Mouse (Mus musculus) testis, adult 2 months (tissue): ENCODE data around the gene Tlcd1. TPM values are rescaled to one million over a fixed set of nuclear protein-coding genes. Genes with fewer than 3 reads are reported as not detected.
"Not testable (repeated sequence)": the region's sequence is repeated elsewhere in the genome, so short reads cannot be mapped to it uniquely, and the experiment has no call there.

Experiments used
- H3K27ac ChIP-seq: fragments of 200-500 bp; 2 replicates; pipeline ENCODE4 v1.5.1; 2012; ENCODE audit warnings: low read depth, low read length; ENCODE audit not compliant: control insufficient read depth, insufficient read depth
- H3K27me3 ChIP-seq: fragments of 200-500 bp; 2 replicates; pipeline ENCODE4 v1.6.1; 2012; ENCODE audit warnings: mild to moderate bottlenecking, low read length, moderate library complexity; ENCODE audit not compliant: control insufficient read depth, insufficient read depth
- H3K36me3 ChIP-seq: fragments of 200-500 bp; 2 replicates; pipeline ENCODE4 v1.6.1; 2012; ENCODE audit warnings: mild to moderate bottlenecking, low read length; ENCODE audit not compliant: control insufficient read depth, insufficient read depth
- H3K4me1 ChIP-seq: fragments of 200-500 bp; 2 replicates; pipeline ENCODE4 v1.6.1; 2012; ENCODE audit warnings: low read length; ENCODE audit not compliant: control insufficient read depth, insufficient read depth
- H3K4me3 ChIP-seq: fragments of 200-500 bp; 2 replicates; pipeline ENCODE4 v1.5.1; 2012; ENCODE audit warnings: low read depth, mild to moderate bottlenecking, low read length, moderate library complexity, mixed read lengths; ENCODE audit not compliant: control insufficient read depth
- CTCF ChIP-seq: fragments of 200-500 bp; IDR thresholded peaks from 2 replicates; pipeline ENCODE4 v1.5.1; 2012; ENCODE audit warnings: low read depth, mild to moderate bottlenecking, inconsistent platforms, low read length, moderate library complexity; ENCODE audit not compliant: control insufficient read depth, insufficient read depth, insufficient replicate concordance
- POLR2A ChIP-seq: fragments of 200-500 bp; IDR thresholded peaks from 2 replicates; pipeline ENCODE4 v1.6.1; 2012; ENCODE audit warnings: low read depth, mild to moderate bottlenecking, inconsistent platforms, low read length, moderate library complexity; ENCODE audit not compliant: control insufficient read depth
- polyA plus RNA-seq: library from polyadenylated mRNA; depleted of rRNA; stranded (reverse); fragments of >200 nt; gene quantifications from 2 replicates; pipeline ENCODE4 v1.2.3, GENCODE M21; 2012

Tlcd1 gene
- polyA plus RNA-seq, 1 experiment: 73.7 TPM

DNA sequence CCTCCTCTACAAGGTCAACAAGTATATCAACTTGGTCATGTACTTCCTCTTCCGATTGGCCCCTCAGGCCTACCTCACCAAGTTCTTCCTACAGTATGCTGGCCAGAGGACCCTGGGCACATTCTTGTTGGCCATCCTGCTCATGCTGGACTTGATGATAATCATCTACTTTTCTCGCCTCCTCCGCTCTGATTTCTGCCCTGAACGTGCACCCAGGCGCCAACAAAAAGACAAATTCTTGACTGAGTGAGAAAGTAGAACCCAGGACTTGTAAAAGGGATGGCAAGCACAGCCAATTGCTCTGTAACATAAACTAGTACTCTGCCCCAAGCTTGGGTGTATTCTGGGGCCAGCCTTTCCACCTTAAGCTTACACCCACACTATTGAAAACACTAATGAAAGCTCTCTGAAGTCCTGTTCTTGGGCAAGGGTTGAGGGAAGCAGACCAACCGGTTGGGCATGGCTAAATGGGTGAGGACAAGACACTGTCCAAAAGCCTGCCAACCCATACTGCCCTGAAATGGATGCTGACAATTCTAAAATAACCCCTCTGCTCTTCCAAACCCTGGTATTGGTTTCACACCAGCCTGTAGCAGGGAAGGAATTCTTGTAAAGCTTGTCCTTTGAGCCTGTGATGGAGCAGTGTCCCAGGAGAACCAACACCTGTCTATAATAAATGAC is 3.7 kb downstream of the Tlcd1 start:
- H3K4me3 ChIP-seq: no peak overlapping the region
- no peaks in the 10 kb centered on the region for H3K27me3 ChIP-seq
- H3K4me1 ChIP-seq: peaks cover 25% of the 10 kb centered on the region
- H3K27ac ChIP-seq: no peak overlapping the region
- no peak for TF ChIP-seq CTCF
- TF ChIP-seq POLR2A: no peak
- peaks cover 1% of the 10 kb centered on the region for H3K36me3 ChIP-seq

DNA sequence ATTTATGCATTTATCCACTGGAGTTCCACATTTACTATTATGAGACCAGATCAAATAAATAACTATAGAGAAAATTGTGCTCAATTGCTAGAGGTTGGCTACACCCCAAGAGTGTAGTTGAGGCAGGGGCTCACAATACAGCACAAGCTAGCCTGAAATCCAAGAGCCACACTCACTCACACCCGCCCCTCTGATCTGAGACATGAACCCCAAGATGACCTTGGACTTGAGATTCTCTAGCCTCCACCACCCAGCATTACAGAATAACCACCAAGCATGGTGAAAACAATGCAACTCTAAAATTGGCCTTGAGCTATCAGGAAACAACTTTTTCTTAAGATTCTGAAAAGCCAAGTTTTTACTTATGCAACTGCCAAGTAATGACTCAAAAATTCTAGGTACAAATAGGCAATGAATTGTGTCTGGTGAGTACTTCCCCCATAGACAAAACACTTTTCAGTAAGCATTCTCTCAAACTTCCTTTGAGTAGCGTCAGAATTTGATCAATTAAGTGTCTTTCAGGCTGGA is 5.4 kb downstream of the Tlcd1 start:
- H3K36me3 ChIP-seq: peaks cover 1% of the 10 kb centered on the region
- no peak overlapping the region for H3K27ac ChIP-seq
- H3K4me1 ChIP-seq: peaks cover 22% of the 10 kb centered on the region
- H3K27me3 ChIP-seq: no peaks in the 10 kb centered on the region
- H3K4me3 ChIP-seq: no peak overlapping the region
- no peak for TF ChIP-seq CTCF
- TF ChIP-seq POLR2A: no peak

DNA sequence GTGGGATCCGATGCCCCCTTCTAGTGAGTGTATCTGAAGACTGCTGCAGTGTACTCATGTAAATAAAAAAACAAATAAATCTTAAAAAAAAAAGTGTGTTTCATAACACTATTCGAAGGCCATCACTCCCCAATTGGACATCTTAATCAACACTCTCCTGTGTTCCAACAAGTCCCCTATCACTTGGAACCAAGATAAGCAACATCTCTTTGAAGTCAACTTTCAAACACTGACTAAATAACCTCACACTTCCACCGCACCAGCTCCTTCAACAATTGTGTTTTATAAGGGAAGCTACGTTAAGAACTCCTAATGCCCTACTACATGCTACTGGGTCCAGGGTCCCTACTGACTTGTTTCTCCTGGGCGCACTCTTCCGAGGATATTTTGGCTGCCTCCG is 5.9 kb downstream of the Tlcd1 start:
- H3K4me1 ChIP-seq: peaks cover 16% of the 10 kb centered on the region
- H3K36me3 ChIP-seq: peaks cover 1% of the 10 kb centered on the region
- H3K27ac ChIP-seq: no peak overlapping the region
- no peaks in the 10 kb centered on the region for H3K27me3 ChIP-seq
- TF ChIP-seq CTCF (no peak), POLR2A (no peak)
- H3K4me3 ChIP-seq: peak overlapping the region; percentile 100

DNA sequence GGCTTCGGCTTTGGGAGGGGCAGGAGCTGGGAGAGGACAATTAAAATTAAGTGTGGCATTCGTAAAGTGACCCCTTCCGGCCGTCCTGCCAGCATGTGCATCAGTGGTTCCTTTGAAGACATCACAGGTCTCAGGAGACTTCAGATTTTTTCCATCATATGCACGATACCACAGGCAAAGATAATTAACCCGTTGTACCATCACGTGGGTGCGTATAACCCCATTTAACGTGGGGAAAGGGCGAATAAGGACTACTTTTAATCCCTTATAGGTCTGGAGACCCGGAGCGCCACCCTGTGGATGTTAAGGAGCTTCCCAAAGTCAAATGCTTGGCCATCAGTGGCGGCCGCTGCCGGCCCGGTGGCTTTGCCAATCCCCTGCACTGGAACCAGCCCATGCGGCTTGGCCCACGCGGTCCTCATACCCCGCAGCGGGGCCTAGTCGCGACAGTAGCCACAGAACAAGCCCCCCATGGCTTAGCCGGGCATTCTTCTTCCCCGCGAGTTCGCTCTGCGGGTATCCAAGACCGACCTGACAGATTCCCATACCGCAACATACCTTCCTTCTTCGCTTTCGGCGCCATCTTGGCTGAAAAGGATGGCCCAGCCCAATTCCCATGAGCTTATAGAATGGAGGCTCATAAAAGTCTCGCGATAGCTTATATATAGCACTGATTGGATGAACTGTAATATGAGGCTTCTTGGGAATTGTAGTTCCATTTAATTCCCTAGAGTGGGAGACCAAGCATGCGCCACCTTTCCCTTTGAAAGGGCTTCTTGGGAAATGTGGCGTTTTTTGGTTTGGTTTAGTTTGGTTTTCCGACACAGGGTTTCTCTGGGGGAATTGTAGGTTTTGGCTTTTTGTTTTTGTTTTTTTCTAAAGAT is 6.7 kb downstream of the Tlcd1 start, which contains the start of gene Rpl23a:
TSS of gene Rpl23a (minus strand) at position 624 of the 884 bp plus-strand sequence.
- H3K27ac ChIP-seq: peak within 1 kb of the TSS; percentile 96
- no peaks in the 10 kb centered on the region for H3K27me3 ChIP-seq
- H3K4me3 ChIP-seq: peak within 1 kb of the TSS; percentile 100
- TF ChIP-seq CTCF (no peak), POLR2A (peak; percentile 74)
- H3K4me1 ChIP-seq: peaks cover 11% of the 10 kb centered on the region
- peaks cover 1% of the 10 kb centered on the region for H3K36me3 ChIP-seq

DNA sequence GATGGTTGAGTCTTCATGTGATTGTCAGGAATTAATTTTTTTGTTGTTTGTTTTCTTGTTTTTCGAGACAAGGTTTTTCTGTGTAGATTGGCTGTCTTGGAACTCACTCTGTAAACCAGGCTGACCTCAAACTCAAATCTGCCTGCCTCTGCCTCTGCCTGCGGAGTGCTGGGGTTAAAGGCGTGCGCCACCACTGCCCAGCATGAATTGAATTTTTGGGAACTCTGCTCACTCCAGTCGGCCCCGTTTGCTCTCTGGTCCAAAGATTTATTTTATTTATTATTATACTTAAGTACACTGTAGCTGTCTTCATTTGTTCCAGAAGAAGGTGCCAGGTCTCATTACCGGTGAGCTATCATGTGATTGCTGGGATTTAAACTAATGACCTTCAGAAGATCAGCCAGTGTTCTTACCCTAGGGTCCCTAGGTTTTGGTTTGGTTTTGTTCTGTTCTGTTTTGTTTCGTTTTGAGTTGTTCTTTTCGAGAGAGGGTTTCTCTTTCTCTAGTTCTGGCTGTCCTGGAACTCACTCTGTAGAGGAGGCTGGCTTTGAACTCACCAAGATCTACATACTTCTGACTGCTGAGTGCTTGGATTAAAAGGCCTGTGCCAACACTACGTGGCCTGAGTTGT is 7.5 kb downstream of the Tlcd1 start:
- Histone ChIP-seq H3K27me3 (no peaks in the 10 kb centered on the region), H3K4me3 (no peak overlapping the region), H3K4me1 (peaks cover 10% of the 10 kb centered on the region), H3K27ac (peak overlapping the region; percentile 44; the same call in 1 of the 2 replicates), H3K36me3 (peaks cover 1% of the 10 kb centered on the region)
- TF ChIP-seq CTCF (no peak), POLR2A (no peak)

DNA sequence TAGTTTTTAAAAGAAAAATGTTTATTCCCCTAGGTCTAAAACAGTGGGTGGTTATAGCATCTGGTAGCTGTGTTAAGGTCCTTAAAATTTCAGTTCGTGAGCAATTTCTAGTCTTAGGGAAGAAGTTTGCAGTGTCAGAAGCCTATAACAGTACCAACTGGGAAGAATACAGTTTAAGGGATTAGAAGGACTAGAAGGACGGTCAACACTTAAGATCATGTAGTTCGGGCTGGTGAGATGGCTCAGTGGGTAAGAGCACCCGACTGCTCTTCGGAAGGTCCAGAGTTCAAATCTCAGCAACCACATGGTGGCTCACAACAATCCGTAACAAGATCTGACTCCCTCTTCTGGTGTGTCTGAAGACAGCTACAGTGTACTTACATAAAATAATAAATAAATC is 8.2 kb downstream of the Tlcd1 start:
- H3K27me3 ChIP-seq, H3K4me1 ChIP-seq, H3K36me3 ChIP-seq, H3K4me3 ChIP-seq, H3K27ac ChIP-seq: not testable (repeated sequence)
